Mouse (Mus musculus) left cerebral cortex, adult 2 months (tissue): ENCODE results near the gene Cars2. TPM values are rescaled to one million over a fixed set of nuclear protein-coding genes. Genes with fewer than 3 reads are reported as not detected.

Experiments used
- DNase-seq, 2 experiments: peaks; one replicate each; pipeline ENCODE4 v3.0.0; 2021 to 2022; ENCODE audit warnings: low spot score in 2 of 2, mixed read lengths in 1 of 2; ENCODE audit errors: extremely low spot score in 1 of 2
- H3K27ac ChIP-seq: fragments of 200-600 bp; 2 replicates; pipeline ENCODE4 v1.8.1; 2022
- H3K4me3 ChIP-seq: fragments of 200-600 bp; 2 replicates; pipeline ENCODE4 v1.8.1; 2022
- CTCF ChIP-seq: fragments of 200-600 bp; IDR thresholded peaks from 2 replicates; pipeline ENCODE4 v1.8.1; 2022; ENCODE audit warnings: antibody characterized with exemption, mild to moderate bottlenecking, moderate library complexity
- intact Hi-C: fragments of 180-260 bp; cut with DNase I; formaldehyde crosslinking; loops from one replicate; pipeline ENCODE4 v1.15.1; 2025
- total RNA-seq, 2 experiments: library from RNA; stranded (reverse); gene quantifications; 2 replicates each; pipeline ENCODE4 v1.2.3; 2021

Gene Cars2
- total RNA-seq, 2 experiments from 2014 or later = 20.5 to 22.4 TPM

DNA sequence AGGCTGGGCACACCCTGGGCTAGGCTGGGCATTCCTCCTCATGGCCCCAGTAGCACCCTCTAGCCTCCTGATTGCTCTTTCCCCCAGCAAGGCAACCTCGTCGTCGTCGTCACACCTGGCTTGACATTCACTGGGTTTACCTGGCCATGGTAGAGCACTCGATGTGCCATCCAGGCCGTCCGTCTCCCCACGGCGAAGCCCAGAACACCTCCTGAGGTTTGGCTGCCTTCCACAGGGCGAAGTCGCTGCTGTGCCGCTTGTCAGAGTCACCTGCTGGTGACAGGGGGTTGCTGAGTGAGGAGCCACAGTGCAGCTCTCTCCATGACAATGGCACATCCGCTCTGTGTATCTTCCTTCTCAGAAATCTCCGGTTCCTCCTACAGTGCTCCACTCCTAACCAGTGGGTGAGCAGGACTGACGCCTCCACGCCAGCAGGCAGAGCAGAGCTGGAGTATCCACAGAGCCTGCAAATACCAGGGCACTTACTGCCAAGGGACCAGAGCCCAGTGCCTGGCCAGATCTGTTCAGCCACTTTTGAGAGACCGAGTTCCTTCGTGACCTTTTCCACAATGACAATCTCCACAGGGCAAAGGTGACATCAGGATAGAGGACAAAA is 20.3 kb downstream of the Cars2 start:
- TF ChIP-seq CTCF = no peak
- intact Hi-C loops = no loop called here
- DNase-seq = no peak
- H3K4me3 ChIP-seq = no peak overlapping the region
- no peak overlapping the region for H3K27ac ChIP-seq

DNA sequence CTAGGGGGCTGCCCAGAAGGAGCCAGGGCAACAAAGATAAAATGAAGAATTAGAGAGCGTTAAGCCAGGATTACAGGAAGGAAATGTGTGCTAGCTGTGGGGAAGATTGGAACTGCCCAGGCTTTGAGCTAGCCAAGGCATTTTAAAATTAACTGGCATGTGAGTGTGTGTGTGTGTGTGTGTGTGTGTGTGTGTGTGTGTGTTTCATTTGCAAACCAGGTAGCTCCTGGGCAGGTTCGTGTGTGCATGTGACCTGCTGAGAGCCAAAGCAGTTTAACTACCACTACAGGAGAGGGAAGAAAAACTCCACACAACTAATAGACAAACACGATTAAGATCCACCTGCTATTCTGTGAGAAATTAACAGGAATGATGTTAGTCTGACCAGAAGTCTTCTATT is 27.3 kb downstream of the Cars2 start:
- no peak for DNase-seq
- Histone ChIP-seq H3K4me3 (no peak overlapping the region), H3K27ac (no peak overlapping the region)
- no peak for TF ChIP-seq CTCF
- intact Hi-C loops = no loop called here

DNA sequence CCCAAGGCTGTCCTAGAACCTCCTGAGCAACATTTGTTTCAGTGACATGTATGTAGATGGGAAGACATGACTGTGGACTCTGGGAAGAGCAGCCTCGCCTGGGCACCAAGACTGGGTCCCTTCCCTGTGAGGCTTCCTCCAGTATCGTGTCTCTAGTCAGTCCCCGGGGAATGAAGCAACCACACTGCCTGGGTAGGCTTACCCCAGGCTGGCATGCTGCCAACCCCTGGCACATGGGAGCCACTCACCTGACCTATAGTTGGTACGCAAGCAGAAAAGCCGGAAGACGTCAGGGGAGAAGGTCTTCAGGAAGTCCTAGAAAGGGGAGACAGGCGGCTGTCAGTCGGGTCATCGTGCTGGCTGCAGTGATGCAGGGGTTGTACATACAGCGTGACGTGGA is 31.9 kb downstream of the Cars2 start:
- no peak overlapping the region for H3K4me3 ChIP-seq
- H3K27ac ChIP-seq = no peak overlapping the region
- intact Hi-C loops = no loop called here
- no peak for TF ChIP-seq CTCF
- DNase-seq = no peak

DNA sequence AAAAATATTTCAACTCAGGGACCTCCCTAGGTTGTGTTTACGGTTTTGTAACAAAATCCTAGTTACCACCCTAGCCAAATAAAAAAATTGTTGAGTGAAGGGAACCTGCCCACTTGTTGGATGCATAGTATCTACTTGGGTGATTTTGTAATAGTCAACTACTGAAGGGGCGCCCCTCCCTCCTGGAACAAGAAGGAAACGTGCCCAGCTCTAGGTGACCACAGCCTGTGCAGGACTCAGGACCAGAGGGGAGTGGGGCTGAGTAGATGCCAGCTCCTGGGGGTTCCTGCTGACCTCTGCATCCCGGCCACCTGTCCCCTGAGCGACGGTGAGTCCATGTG is 32.6 kb downstream of the Cars2 start:
- intact Hi-C loops = no loop called here
- DNase-seq = no peak
- no peak overlapping the region for H3K27ac ChIP-seq
- H3K4me3 ChIP-seq = no peak overlapping the region
- no peak for TF ChIP-seq CTCF

DNA sequence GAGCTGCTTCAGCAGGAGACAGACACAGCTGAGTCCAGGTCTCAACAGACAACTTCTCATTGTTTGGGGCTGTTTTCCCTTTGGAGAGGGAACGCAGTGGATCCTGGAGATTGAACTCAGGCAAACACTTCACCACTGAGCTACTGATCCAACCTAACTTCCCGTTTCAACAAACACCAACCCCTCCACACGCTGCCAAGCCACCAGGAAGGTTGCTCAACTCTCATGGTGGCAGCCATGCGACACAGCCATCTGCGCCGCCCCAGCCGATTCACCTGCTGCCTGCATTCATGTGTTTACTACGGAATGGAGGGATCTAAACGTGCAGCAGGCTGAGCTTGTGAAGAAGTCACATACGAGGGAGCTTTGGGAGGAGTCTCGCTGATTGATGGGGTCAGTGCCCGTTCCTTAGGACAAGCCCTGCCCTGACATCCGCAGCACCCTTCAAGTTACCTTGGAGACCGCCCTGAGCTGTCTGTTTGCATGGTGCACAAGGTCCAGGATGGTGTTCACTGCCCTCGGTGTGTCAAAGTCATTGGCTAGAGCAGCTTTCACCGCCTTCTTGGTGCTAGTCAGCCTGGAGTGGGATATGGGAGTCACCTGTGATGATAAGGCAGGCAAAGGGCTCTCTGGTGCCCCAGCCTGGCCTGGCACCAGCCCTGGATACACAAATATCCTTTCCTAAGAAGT is 33.1 kb downstream of the Cars2 start:
- Histone ChIP-seq H3K4me3 (no peak overlapping the region), H3K27ac (no peak overlapping the region)
- intact Hi-C loops = no loop called here
- no peak for DNase-seq
- no peak for TF ChIP-seq CTCF

DNA sequence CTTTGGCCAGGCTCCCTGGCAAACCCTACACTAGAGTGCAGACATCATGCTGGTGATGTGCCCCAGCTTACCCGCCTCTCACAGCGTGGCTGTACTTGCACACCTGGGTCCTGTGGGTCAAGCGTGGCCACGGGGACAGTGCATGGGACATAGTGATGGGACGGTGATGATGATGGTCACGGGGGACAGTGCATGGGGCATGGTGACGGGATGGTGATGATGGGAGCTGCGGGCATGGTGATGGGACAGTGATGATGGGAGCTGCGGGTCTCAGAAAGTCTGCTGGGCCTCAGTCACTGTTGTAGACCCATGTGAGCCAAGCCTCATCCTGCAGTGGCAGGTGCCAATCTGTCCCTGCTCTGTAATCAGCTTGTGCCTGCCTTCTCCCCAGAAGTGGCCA is 34.3 kb downstream of the Cars2 start:
- H3K27ac ChIP-seq = no peak overlapping the region
- DNase-seq = no peak
- intact Hi-C loops = no loop called here
- no peak for TF ChIP-seq CTCF
- H3K4me3 ChIP-seq = no peak overlapping the region

DNA sequence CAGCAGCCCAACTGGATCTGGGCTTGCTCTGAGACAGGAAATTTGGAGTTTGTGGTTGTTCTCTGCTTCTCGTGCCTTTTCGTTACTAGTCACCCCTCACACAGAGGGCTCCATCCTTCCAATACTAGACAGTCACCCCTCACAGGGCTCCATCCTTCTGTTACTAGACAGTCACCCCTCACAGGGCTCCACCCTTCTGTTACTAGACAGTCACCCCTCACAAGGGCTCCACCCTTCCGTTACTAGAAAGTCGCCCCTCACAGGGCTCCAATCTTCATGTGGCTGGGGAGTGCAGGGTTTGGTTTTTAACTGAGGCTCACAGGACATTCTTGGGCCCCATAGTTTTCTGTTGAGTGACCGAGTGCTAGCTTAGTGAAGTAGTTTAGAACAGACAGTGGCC is 37.3 kb downstream of the Cars2 start:
- no peak overlapping the region for H3K4me3 ChIP-seq
- intact Hi-C loops = no loop called here
- no peak overlapping the region for H3K27ac ChIP-seq
- TF ChIP-seq CTCF = no peak
- DNase-seq = no peak

DNA sequence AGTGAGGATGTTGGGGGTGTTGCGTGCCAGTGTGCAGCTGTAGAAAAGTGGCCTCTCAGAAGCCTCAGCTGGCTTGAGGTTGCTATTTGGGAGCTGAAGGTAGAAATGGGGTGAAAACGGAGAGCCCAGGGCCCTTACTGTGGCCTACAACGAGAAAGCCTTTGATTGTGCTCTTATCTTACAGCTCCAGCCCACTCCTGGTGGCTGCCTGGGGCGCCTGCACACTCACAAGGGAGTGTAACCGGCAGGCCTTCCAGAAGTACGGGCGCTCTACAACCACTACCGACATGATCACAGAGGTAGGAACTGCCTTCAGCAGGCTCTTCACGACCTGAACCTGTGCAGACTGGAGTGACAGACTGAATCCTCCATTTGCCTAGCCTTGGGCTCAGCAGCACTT is 37.9 kb downstream of the Cars2 start:
- DNase-seq = no peak
- Histone ChIP-seq H3K4me3 (no peak overlapping the region), H3K27ac (no peak overlapping the region)
- intact Hi-C loops = no loop called here
- TF ChIP-seq CTCF = no peak

DNA sequence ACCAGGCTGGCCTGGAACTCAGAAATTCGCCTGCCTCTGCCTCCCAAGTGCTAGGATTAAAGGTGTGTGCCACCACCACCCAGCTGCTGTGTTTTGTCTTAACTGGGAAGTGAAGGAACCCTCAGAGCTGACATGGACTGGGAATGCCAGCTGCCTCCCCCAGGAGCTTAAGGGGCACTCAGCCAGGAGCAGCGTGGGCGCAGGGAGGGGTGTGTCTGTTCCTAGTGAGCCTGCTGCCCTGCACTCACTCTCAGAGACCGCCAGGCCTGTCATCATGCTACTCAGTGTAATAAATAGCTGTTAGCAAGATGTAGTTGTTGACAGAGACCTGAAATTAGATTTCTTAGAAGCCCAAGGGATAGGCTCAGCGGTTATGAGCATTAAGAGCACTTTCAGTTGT is 39.6 kb downstream of the Cars2 start:
- intact Hi-C loops = no loop called here

DNA sequence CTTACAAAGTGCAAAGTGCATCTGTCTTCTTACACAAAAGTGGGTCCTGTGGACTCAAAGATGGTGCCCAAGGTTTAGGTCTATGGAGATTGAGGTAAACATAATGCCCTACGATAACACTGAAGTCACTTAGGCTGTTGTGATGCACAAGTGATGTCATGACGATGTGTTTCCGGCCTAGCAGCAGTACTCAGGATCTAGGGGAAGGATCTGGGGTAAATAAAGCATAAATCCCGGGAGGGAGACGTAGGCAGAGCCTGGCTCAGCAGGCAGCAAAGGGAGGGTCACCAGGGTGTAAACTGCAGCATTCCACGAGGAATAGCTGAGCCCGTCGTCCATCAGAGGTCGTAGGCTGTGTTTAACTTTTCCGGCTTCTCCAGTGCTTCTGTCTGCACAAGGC is 41.7 kb downstream of the Cars2 start:
- no peak for TF ChIP-seq CTCF
- intact Hi-C loops = no loop called here
- Histone ChIP-seq H3K27ac (no peak overlapping the region), H3K4me3 (no peak overlapping the region)
- DNase-seq = no peak

More for the DNA sequence above, 39.6 kb downstream of the Cars2 start:
- H3K27ac ChIP-seq = no peak overlapping the region
- H3K4me3 ChIP-seq = no peak overlapping the region
- no peak; the same call in 1 of the 2 replicates for TF ChIP-seq CTCF
- DNase-seq = no peak

DNA sequence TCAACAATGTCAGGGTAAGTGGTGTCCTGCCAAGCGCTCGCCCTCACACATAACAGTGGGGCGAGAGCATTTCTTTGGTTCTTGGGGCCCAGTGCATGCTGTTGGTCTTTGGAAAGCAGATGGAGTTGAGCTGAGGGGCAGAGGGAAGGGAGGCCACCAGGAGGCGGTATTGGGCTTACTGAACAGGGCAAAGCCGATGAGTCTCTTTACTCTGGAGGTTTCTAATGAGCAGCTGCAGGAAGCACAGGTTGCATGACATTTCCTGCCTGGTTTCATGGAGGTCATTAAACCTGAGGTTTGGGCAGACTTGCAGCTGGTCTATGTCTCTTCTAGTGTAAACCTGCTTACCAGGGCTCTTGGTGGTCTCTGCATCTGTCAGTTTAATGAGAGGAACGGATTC is 43.8 kb downstream of the Cars2 start:
- intact Hi-C loops = no loop called here
- TF ChIP-seq CTCF = peak; percentile 49
- H3K4me3 ChIP-seq = no peak overlapping the region
- H3K27ac ChIP-seq = no peak overlapping the region
- no peak for DNase-seq

DNA sequence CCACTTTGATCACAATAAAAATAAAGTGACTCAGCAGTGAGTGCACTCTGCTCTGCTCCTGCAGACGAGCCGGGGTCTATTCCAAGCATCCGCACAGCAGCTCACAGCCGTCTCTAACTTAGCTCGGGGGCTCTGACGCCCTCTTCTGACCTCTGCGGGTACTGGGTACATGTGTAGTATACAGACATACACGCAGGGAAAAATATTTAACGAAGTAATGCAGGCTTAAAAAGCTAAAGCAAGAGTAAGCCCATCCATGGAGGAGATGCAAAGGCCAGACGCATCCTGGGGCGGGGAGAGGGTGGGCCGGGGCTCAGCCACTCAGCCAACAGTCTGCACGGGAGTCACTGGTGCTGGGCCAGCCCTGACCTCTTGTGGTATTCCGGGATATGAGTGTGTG is 44.5 kb downstream of the Cars2 start:
- no peak for TF ChIP-seq CTCF
- Histone ChIP-seq H3K4me3 (no peak overlapping the region), H3K27ac (no peak overlapping the region)
- no peak for DNase-seq
- intact Hi-C loops = no loop called here
